Mouse (Mus musculus): ENCODE measurements around the gene Adamts13. TPM values are rescaled to one million over a fixed set of nuclear protein-coding genes. Genes with fewer than 3 reads are reported as not detected.

Gene Adamts13
- polyA plus RNA-seq, 1 experiment from 2014 or later = not detected

DNA sequence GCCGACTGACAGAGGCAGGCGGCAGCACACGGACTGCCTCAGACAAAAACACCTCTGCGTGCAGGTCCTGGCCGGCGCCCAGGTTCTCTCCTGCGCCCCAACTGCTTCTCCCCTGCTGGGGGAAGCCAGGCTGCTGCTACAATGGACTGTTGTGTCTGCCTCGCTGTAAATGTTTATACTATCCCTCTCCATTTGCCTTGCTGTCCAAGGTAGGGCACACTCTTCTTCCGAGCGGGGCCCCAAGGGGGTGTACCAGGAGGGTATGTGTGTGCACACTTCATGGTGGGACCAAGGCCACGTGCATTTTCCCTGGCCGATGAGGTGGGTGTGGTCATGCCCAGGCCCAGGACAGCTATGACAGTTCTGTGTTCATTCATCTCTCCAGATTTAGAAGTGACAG, 85.5 kb downstream of the Adamts13 start:
- ATAC-seq (ENCODE audit: low FRiP score) (no peak), DNase-seq (ENCODE audit: low spot score, missing footprints) (no peak)
- Histone ChIP-seq H3K4me1 (ENCODE audit: control insufficient read depth, insufficient read depth, low read length) (no peaks in the 10 kb centered on the region), H3K9me3 (ENCODE audit: control insufficient read depth, low read length) (no peaks in the 10 kb centered on the region), H3K4me2 (no peak overlapping the region), H3K27me3 (ENCODE audit: control insufficient read depth, insufficient read depth, low read length) (no peaks in the 10 kb centered on the region), H3K36me3 (ENCODE audit: control insufficient read depth, insufficient read depth, low read length) (no peaks in the 10 kb centered on the region), H3K27ac (ENCODE audit: low read depth, low read length) (no peak overlapping the region), H3K9ac (ENCODE audit: low read length) (no peak overlapping the region), H3K4me3 (ENCODE audit: low read depth, low read length) (no peak overlapping the region)
- WGBS = 64% methylated on average over 12 of the region's 12 CpGs

DNA sequence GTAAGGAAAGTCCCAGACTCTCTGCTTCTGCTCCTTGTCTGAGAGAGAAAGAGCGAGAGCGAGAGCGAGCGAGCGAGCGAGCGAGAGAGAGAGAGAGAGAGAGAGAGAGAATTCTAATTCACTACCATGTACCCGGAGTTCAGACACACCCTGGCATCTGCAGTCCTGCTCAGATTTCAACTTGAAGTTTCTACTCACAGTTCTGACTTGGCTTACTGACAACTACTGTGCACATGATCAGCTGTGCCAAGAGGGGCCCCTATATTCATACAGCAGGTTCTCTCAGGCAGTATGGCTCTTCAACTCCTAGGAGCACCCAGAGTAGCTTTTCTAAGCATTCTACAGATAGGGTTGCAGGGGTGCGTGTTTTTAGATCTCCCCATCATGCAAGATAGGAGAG, 86.0 kb downstream of the Adamts13 start:
- 92% methylated on average over 9 of the region's 9 CpGs for WGBS
- DNase-seq (ENCODE audit: low spot score, missing footprints) = no peak
- H3K4me2 ChIP-seq = no peak overlapping the region
- H3K27me3 ChIP-seq (ENCODE audit: control insufficient read depth, insufficient read depth, low read length) = no peaks in the 10 kb centered on the region
- no peaks in the 10 kb centered on the region for H3K4me1 ChIP-seq (ENCODE audit: control insufficient read depth, insufficient read depth, low read length)
- no peak overlapping the region for H3K27ac ChIP-seq (ENCODE audit: low read depth, low read length)
- no peak overlapping the region for H3K4me3 ChIP-seq (ENCODE audit: low read depth, low read length)
- H3K9me3 ChIP-seq (ENCODE audit: control insufficient read depth, low read length) = no peaks in the 10 kb centered on the region
- H3K9ac ChIP-seq (ENCODE audit: low read length) = no peak overlapping the region
- no peaks in the 10 kb centered on the region for H3K36me3 ChIP-seq (ENCODE audit: control insufficient read depth, insufficient read depth, low read length)
- no peak for ATAC-seq (ENCODE audit: low FRiP score)

Other genes starting within 250 kb of the Adamts13 start
- not detected in 2 replicates for gene Abo, start 108.4 kb upstream of the Adamts13 start, polyA plus RNA-seq (2014; fragmentation: Nextera tagmentation; extraction: Ambion mirVana)
- 11.6 and 15.2 TPM in 2 replicates for gene Surf6, start 70.5 kb upstream of the Adamts13 start, polyA plus RNA-seq (2014; fragmentation: Nextera tagmentation; extraction: Ambion mirVana)
- gene Med22, start 62.7 kb upstream of the Adamts13 start, polyA plus RNA-seq (2014; fragmentation: Nextera tagmentation; extraction: Ambion mirVana) = 96.5 and 99.5 TPM in 2 replicates
- 631 and 654 TPM in 2 replicates for gene Rpl7a, start 62.7 kb upstream of the Adamts13 start, polyA plus RNA-seq (2014; fragmentation: Nextera tagmentation; extraction: Ambion mirVana)
- gene Surf2, start 57.0 kb upstream of the Adamts13 start, polyA plus RNA-seq (2014; fragmentation: Nextera tagmentation; extraction: Ambion mirVana) = 46.5 and 48.4 TPM in 2 replicates
- gene Surf1, start 56.9 kb upstream of the Adamts13 start, polyA plus RNA-seq (2014; fragmentation: Nextera tagmentation; extraction: Ambion mirVana) = 49.0 and 54.0 TPM in 2 replicates
- 137 and 139 TPM in 2 replicates for gene Surf4, start 39.5 kb upstream of the Adamts13 start, polyA plus RNA-seq (2014; fragmentation: Nextera tagmentation; extraction: Ambion mirVana)
- gene Stkld1, start 39.4 kb upstream of the Adamts13 start, polyA plus RNA-seq (2014; fragmentation: Nextera tagmentation; extraction: Ambion mirVana) = 0.07 TPM in 1 of 2 replicates, not detected in the other
- 50.4 and 51.4 TPM in 2 replicates for gene Rexo4, start 9.0 kb upstream of the Adamts13 start, polyA plus RNA-seq (2014; fragmentation: Nextera tagmentation; extraction: Ambion mirVana)
- 87.6 and 93.8 TPM in 2 replicates for gene Cacfd1, start 36.5 kb downstream of the Adamts13 start, polyA plus RNA-seq (2014; fragmentation: Nextera tagmentation; extraction: Ambion mirVana)
- gene Slc2a6, start 54.6 kb downstream of the Adamts13 start, polyA plus RNA-seq (2014; fragmentation: Nextera tagmentation; extraction: Ambion mirVana) = 1.2 and 1.6 TPM in 2 replicates
- not detected in 2 replicates for gene Mymk, start 98.8 kb downstream of the Adamts13 start, polyA plus RNA-seq (2014; fragmentation: Nextera tagmentation; extraction: Ambion mirVana)
- gene Adamtsl2, start 106.0 kb downstream of the Adamts13 start, polyA plus RNA-seq (2014; fragmentation: Nextera tagmentation; extraction: Ambion mirVana) = 3.9 and 5.9 TPM in 2 replicates
- gene Fam163b, start 169.1 kb downstream of the Adamts13 start, polyA plus RNA-seq (2014; fragmentation: Nextera tagmentation; extraction: Ambion mirVana) = 0.10 and 0.15 TPM in 2 replicates
- gene Dbh, start 191.8 kb downstream of the Adamts13 start, polyA plus RNA-seq (2014; fragmentation: Nextera tagmentation; extraction: Ambion mirVana) = 0.48 TPM in 1 of 2 replicates, not detected in the other

All from midbrain, embryonic 11.5 days (tissue).